Mouse (Mus musculus) MEL (cell line): ENCODE measurements at regions not wholly inside any gene's neighbourhood (a gene's known extent, or its start where the extent isn't known, plus 50 kb on each side); places are given as distances from the start of the nearest gene placed in this dataset.

Experiments used
- DNase-seq: peaks from one replicate; pipeline ENCODE4 v3.0.0; 2011; ENCODE audit warnings: low read depth, low spot score
- H3K27ac ChIP-seq: 2 replicates; pipeline ENCODE4 v1.5.1; 2012; ENCODE audit warnings: low read depth, mild to moderate bottlenecking, control low read depth, low read length, moderate library complexity; ENCODE audit not compliant: control insufficient read depth
- H3K27me3 ChIP-seq, 2 experiments: fragments of 150-350 bp in 1 of 2; sonication (generic) in 1 of 2; 2 replicates each; pipeline ENCODE4 v1.6.1; 2012; ENCODE audit warnings: low read length in 2 of 2, mild to moderate bottlenecking in 2 of 2, improper control_type of control experiment in 1 of 2, moderate library complexity in 1 of 2; ENCODE audit not compliant: insufficient read depth in 2 of 2, control insufficient read depth in 1 of 2
- H3K36me3 ChIP-seq, 2 experiments: 2 replicates each; pipeline ENCODE4 v1.6.1; 2012 to 2014; ENCODE audit warnings: low read length in 2 of 2, improper control_type of control experiment in 1 of 2, inconsistent platforms in 1 of 2, mild to moderate bottlenecking in 1 of 2; ENCODE audit not compliant: insufficient read depth in 2 of 2, control insufficient read depth in 1 of 2
- H3K4me1 ChIP-seq, 2 experiments: fragments of 150-350 bp in 1 of 2; sonication (generic) in 1 of 2; 2 replicates each; pipeline ENCODE4 v1.6.1; 2012; ENCODE audit warnings: low read length in 2 of 2, improper control_type of control experiment in 1 of 2, mild to moderate bottlenecking in 1 of 2; ENCODE audit not compliant: insufficient read depth in 2 of 2, control insufficient read depth in 1 of 2
- H3K4me3 ChIP-seq, 2 experiments: fragments of 150-350 bp in 1 of 2; sonication (generic) in 1 of 2; 2 replicates each; pipeline ENCODE4 v1.5.1; 2012; ENCODE audit warnings: low read depth in 2 of 2, low read length in 2 of 2, mild to moderate bottlenecking in 2 of 2, moderate library complexity in 2 of 2, control low read depth in 1 of 2, improper control_type of control experiment in 1 of 2; ENCODE audit not compliant: control insufficient read depth in 1 of 2, insufficient read depth in 1 of 2
- H3K79me2 ChIP-seq: 2 replicates; pipeline ENCODE4 v1.6.1; 2012; ENCODE audit warnings: mild to moderate bottlenecking, low read length, moderate library complexity; ENCODE audit not compliant: control insufficient read depth, poor library complexity, insufficient read depth
- H3K9ac ChIP-seq: 2 replicates; pipeline ENCODE4 v1.6.1; 2012; ENCODE audit warnings: low read depth, mild to moderate bottlenecking, control low read depth, low read length, moderate library complexity; ENCODE audit not compliant: control insufficient read depth, poor library complexity, severe bottlenecking
- H3K9me3 ChIP-seq: fragments of 150-350 bp; sonication (generic); replicated peaks from 2 replicates; pipeline ENCODE4 v1.6.1; 2012; ENCODE audit warnings: mild to moderate bottlenecking, low read length, improper control_type of control experiment, moderate library complexity; ENCODE audit not compliant: insufficient read depth
- BHLHE40 ChIP-seq: IDR thresholded peaks from 2 replicates; pipeline ENCODE4 v1.6.1; 2012; ENCODE audit warnings: low read depth, mild to moderate bottlenecking, inconsistent platforms, low read length, improper control_type of control experiment, borderline replicate concordance
- CHD1 ChIP-seq: IDR thresholded peaks from 2 replicates; pipeline ENCODE4 v1.6.1; 2012; ENCODE audit warnings: low read depth, mild to moderate bottlenecking, inconsistent platforms, low read length, improper control_type of control experiment
- E2F4 ChIP-seq: IDR thresholded peaks from 2 replicates; pipeline ENCODE4 v1.6.1; 2011; ENCODE audit warnings: low read depth, low read length, improper control_type of control experiment, borderline replicate concordance
- EP300 ChIP-seq, 2 experiments: IDR thresholded peaks; 2 replicates each; pipeline ENCODE4 v1.6.1; 2011; ENCODE audit warnings: improper control_type of control experiment in 2 of 2, low read length in 2 of 2, low read depth in 1 of 2, mild to moderate bottlenecking in 1 of 2
- ETS1 ChIP-seq: IDR thresholded peaks from 2 replicates; pipeline ENCODE4 v1.6.1; 2012; ENCODE audit warnings: low read depth, mild to moderate bottlenecking, inconsistent platforms, low read length, improper control_type of control experiment, moderate library complexity
- GATA1 ChIP-seq: IDR thresholded peaks from 2 replicates; pipeline ENCODE4 v1.6.1; 2011; ENCODE audit warnings: low read depth, low read length, improper control_type of control experiment
- KAT2A ChIP-seq: conservative IDR thresholded peaks from 2 replicates; pipeline ENCODE4 v1.6.1; 2012; ENCODE audit warnings: low read depth, low read length, improper control_type of control experiment, inconsistent platforms
- MAFK ChIP-seq: IDR thresholded peaks from 2 replicates; pipeline ENCODE4 v1.6.1; 2011; ENCODE audit warnings: low read depth, mild to moderate bottlenecking, low read length, improper control_type of control experiment, borderline replicate concordance
- MAX ChIP-seq: IDR thresholded peaks from 2 replicates; pipeline ENCODE4 v1.6.1; 2011; ENCODE audit warnings: low read length, improper control_type of control experiment
- MEF2A ChIP-seq: IDR thresholded peaks from 2 replicates; pipeline ENCODE4 v1.6.1; 2014; ENCODE audit warnings: low read depth, mild to moderate bottlenecking, inconsistent platforms, low read length, improper control_type of control experiment; ENCODE audit not compliant: poor library complexity, insufficient replicate concordance, severe bottlenecking; ENCODE audit errors: extremely low read depth
- MYC ChIP-seq: IDR thresholded peaks from 2 replicates; pipeline ENCODE4 v1.6.1; 2011; ENCODE audit warnings: low read depth, mild to moderate bottlenecking, low read length, improper control_type of control experiment, moderate library complexity
- POLR2A ChIP-seq, 2 experiments: IDR thresholded peaks; 2 replicates each; pipeline ENCODE4 v1.6.1; 2011 to 2012; ENCODE audit warnings: low read length in 2 of 2, mild to moderate bottlenecking in 2 of 2, control low read depth in 1 of 2, improper control_type of control experiment in 1 of 2, low read depth in 1 of 2, moderate library complexity in 1 of 2; ENCODE audit not compliant: control insufficient read depth in 1 of 2, insufficient read depth in 1 of 2, poor library complexity in 1 of 2
- SIN3A ChIP-seq: IDR thresholded peaks from 2 replicates; pipeline ENCODE4 v1.6.1; 2012; ENCODE audit warnings: low read length, improper control_type of control experiment, inconsistent platforms
- SMC3 ChIP-seq: IDR thresholded peaks from 2 replicates; pipeline ENCODE4 v1.6.1; 2011; ENCODE audit warnings: low read depth, low read length, improper control_type of control experiment
- TBP ChIP-seq: IDR thresholded peaks from 2 replicates; pipeline ENCODE4 v1.8.0; 2011; ENCODE audit warnings: low read depth, low read length, improper control_type of control experiment
- TCF12 ChIP-seq: IDR thresholded peaks from 2 replicates; pipeline ENCODE4 v1.6.1; 2014; ENCODE audit warnings: low read depth, mild to moderate bottlenecking, inconsistent platforms, low read length, improper control_type of control experiment, moderate library complexity
- USF1 ChIP-seq: IDR thresholded peaks from 2 replicates; pipeline ENCODE4 v1.6.1; 2014; ENCODE audit warnings: low read depth, mild to moderate bottlenecking, inconsistent platforms, low read length, improper control_type of control experiment, moderate library complexity
- USF2 ChIP-seq, 2 experiments: IDR thresholded peaks; 2 replicates each; pipeline ENCODE4 v1.6.1; 2011 to 2012; ENCODE audit warnings: improper control_type of control experiment in 2 of 2, low read length in 2 of 2, borderline replicate concordance in 1 of 2, inconsistent platforms in 1 of 2, low read depth in 1 of 2, mild to moderate bottlenecking in 1 of 2; ENCODE audit not compliant: insufficient read depth in 1 of 2
- ZKSCAN1 ChIP-seq: IDR thresholded peaks from 2 replicates; pipeline ENCODE4 v1.6.1; 2012; ENCODE audit warnings: low read depth, mild to moderate bottlenecking, inconsistent platforms, low read length, improper control_type of control experiment, moderate library complexity
- ZNF384 ChIP-seq: IDR thresholded peaks from 2 replicates; pipeline ENCODE4 v1.6.1; 2012; ENCODE audit warnings: low read depth, mild to moderate bottlenecking, inconsistent platforms, low read length, improper control_type of control experiment

DNA sequence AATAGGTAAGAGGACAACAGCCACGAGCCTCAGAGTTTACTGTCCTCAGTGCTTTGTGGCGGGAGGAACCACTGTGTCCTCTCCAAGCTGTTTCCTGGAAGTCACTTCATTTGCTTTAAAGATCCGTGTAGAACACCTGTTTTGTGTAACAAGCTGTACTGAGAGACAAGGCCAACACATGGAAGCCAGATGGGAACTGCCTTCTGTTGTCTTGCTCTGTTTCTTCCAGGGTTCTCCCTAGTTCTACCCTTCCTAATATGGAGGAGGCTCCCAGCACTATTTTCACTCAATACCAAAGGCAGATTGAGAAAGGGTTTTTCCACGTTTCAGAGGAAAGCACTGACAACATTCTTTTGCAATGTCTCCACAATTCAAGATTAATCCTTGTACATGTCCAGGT lies 247.3 kb upstream of the Klf4 start:
- no peaks in the 10 kb centered on the region for H3K9me3 ChIP-seq
- no peaks in the 10 kb centered on the region for H3K36me3 ChIP-seq
- H3K4me1 ChIP-seq: no peaks in the 10 kb centered on the region
- H3K27me3 ChIP-seq: no peaks in the 10 kb centered on the region
- no peak for DNase-seq
- TF ChIP-seq SIN3A: no peak
- TF ChIP-seq E2F4: no peak
- no peak for TF ChIP-seq CHD1
- no peak for TF ChIP-seq SMC3
- no peak for TF ChIP-seq USF1
- TF ChIP-seq EP300 (IDR thresholded peaks at IDR 0.05; ENCODE audit: low read depth in 1 of 2, low read length in 2 of 2): no peak
- no peak for TF ChIP-seq USF2 (IDR thresholded peaks at IDR 0.05; ENCODE audit: borderline replicate concordance in 1 of 2, insufficient read depth in 1 of 2, low read depth in 1 of 2, low read length in 2 of 2)
- TF ChIP-seq TCF12: no peak
- no peak for TF ChIP-seq MEF2A
- H3K79me2 ChIP-seq: no peaks in the 10 kb centered on the region
- no peak overlapping the region for H3K9ac ChIP-seq
- no peak overlapping the region for H3K4me3 ChIP-seq
- H3K27ac ChIP-seq: no peak overlapping the region

- Histone ChIP-seq H3K27me3 (no peaks in the 10 kb centered on the region), H3K4me3 (no peak overlapping the region), H3K4me1 (no peaks in the 10 kb centered on the region), H3K9me3 (no peaks in the 10 kb centered on the region), H3K79me2 (no peaks in the 10 kb centered on the region), H3K27ac (no peak overlapping the region), H3K36me3 (no peaks in the 10 kb centered on the region), H3K9ac (no peak overlapping the region)
- TF ChIP-seq TBP (no peak), MAFK (no peak), MYC (no peak), ZKSCAN1 (no peak), KAT2A (no peak), MAX (no peak), USF1 (no peak), BHLHE40 (no peak), GATA1 (no peak), ETS1 (no peak), ZNF384 (no peak), POLR2A (IDR thresholded peaks at IDR 0.05; ENCODE audit: control insufficient read depth in 1 of 2, insufficient read depth in 1 of 2, low read depth in 1 of 2, low read length in 2 of 2, poor library complexity in 1 of 2) (no peak), MEF2A (no peak), SMC3 (no peak)
- DNase-seq: no peak
Measured at GRCm38 (mm10) chr4:55775858-55776257, 243.6 kb upstream of the Klf4 start.
